Mouse (Mus musculus) cortical plate, adult 2 months (tissue): ENCODE results near the gene Eif4g3.
A peak's percentile ranks its signal among the peaks of the same experiment; 100 is the strongest.

Experiments used
- CTCF ChIP-seq: fragments of 200-500 bp; IDR thresholded peaks from 2 replicates; pipeline ENCODE4 v1.5.1; 2011; ENCODE audit warnings: mild to moderate bottlenecking, control low read depth, low read length; ENCODE audit not compliant: insufficient read depth; ENCODE audit errors: extremely low read depth
- POLR2A ChIP-seq: fragments of 200-500 bp; IDR thresholded peaks from 2 replicates; pipeline ENCODE4 v1.6.1; 2011; ENCODE audit warnings: mild to moderate bottlenecking, low read length, control low read depth; ENCODE audit not compliant: insufficient read depth; ENCODE audit errors: extremely low read depth

GRCm38 (mm10) chr4:138216891-138217392, 224.1 kb downstream of the Eif4g3 start:
- TF ChIP-seq POLR2A (peak; percentile 42; the same call in 1 of the 2 replicates), CTCF (no peak)
